Mouse (Mus musculus): ENCODE data around the gene Slc23a2. TPM values are rescaled to one million over a fixed set of nuclear protein-coding genes. Genes with fewer than 3 reads are reported as not detected.

Slc23a2 gene
- polyA plus RNA-seq, 1 experiment from 2014 or later: 8.9 TPM

Other genes with a start within 250 kb of the Slc23a2 start
- 14.7 and 21.7 TPM in 2 replicates for gene Prnp, start 235.2 kb downstream of the Slc23a2 start, polyA plus RNA-seq (2016; fragmentation: Nextera tagmentation; extraction: Ambion mirVana)
- not detected in 2 replicates for gene Prn, start 235.2 kb downstream of the Slc23a2 start, polyA plus RNA-seq (2016; fragmentation: Nextera tagmentation; extraction: Ambion mirVana)
- 6.6 and 10.0 TPM in 2 replicates for gene Prnd, start 194.2 kb downstream of the Slc23a2 start, polyA plus RNA-seq (2016; fragmentation: Nextera tagmentation; extraction: Ambion mirVana)
- 10.6 and 14.2 TPM in 2 replicates for gene Rassf2, start 114.8 kb downstream of the Slc23a2 start, polyA plus RNA-seq (2016; fragmentation: Nextera tagmentation; extraction: Ambion mirVana)
- 38.6 and 43.8 TPM in 2 replicates for gene Tmem230, start 102.7 kb upstream of the Slc23a2 start, polyA plus RNA-seq (2016; fragmentation: Nextera tagmentation; extraction: Ambion mirVana)
- 382 and 392 TPM in 2 replicates for gene Pcna, start 108.2 kb upstream of the Slc23a2 start, polyA plus RNA-seq (2016; fragmentation: Nextera tagmentation; extraction: Ambion mirVana)
- 20.0 and 23.2 TPM in 2 replicates for gene Cds2, start 118.0 kb upstream of the Slc23a2 start, polyA plus RNA-seq (2016; fragmentation: Nextera tagmentation; extraction: Ambion mirVana)
- 1.3 and 1.7 TPM in 2 replicates for gene Prokr2, start 240.3 kb upstream of the Slc23a2 start, polyA plus RNA-seq (2016; fragmentation: Nextera tagmentation; extraction: Ambion mirVana)

All from embryonic facial prominence, embryonic 10.5 days (tissue).